ENCODE assay signal across 17 mouse cellular contexts in the genomic region with DNA sequence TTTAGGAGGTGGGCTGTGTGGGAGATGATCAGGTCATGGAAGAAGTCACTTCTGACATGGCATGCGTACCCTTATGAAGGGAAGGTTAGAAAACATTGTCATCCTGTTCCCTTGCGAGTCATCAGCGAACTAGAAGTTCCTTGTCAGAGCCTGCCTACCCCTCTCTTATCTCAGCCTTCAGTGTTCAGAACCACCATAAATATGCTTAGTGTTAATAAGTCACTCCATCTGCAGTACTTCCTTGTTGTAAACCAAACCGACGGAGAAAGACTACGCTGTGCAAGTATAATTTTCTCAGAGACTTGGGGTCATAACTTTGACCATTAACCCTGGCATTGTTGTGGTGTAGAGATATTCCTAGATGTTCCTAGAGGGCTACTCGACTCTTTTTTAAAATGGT.
DNase-seq lines count a peak whose midpoint lies in the region; ATAC-seq and TF ChIP-seq lines count a peak whose summit lies in the region.
"Had no signal": no experiment of that assay in that cellular context is flagged by ENCODE, and none has a peak within 500 bp of the region (broad histone marks: within the 10 kb centered on the region; RNA-seq: fewer than 3 reads in every experiment).

No protein-coding gene starts in this region.

- WGBS in hindbrain, embryonic 13.5 days, result 73% methylated on average over 7 of the region's 7 CpGs
- WGBS in hindbrain, postnatal 0 days, result 77% methylated on average over 7 of the region's 7 CpGs
- WGBS in neural tube, embryonic 13.5 days, result 77% methylated on average over 7 of the region's 7 CpGs
- WGBS in neural tube, embryonic 15.5 days, result 76% methylated on average over 7 of the region's 7 CpGs
- WGBS in midbrain, embryonic 14.5 days, result 69% methylated on average over 7 of the region's 7 CpGs

- H3K4me3 ChIP-seq in hindbrain, embryonic 13.5 days, result no peak overlapping the region
- H3K4me3 ChIP-seq in hindbrain, postnatal 0 days (ENCODE audit: low read length), result no peak overlapping the region
- H3K4me3 ChIP-seq in neural tube, embryonic 13.5 days, result no peak overlapping the region
- H3K4me3 ChIP-seq in neural tube, embryonic 15.5 days (replicated peaks), result no peak overlapping the region
- no peak overlapping the region for H3K4me3 ChIP-seq in midbrain, embryonic 14.5 days (replicated peaks; ENCODE audit: low read depth, low read length)
- H3K4me3 ChIP-seq: embryonic facial prominence, embryonic 10.5 days; forebrain, embryonic 15.5 days; heart, embryonic 12.5 days; hindbrain, embryonic 10.5 days; hindbrain, embryonic 15.5 days had no signal

- DNase-seq in hindbrain, postnatal 0 days (ENCODE audit: low spot score), result no peak
- no peak for DNase-seq in midbrain, embryonic 14.5 days
- DNase-seq in right cerebral cortex, postnatal 36 days (ENCODE audit: low spot score in 2 of 2), result no peak
- no peak for DNase-seq in frontal cortex, postnatal 10 days (ENCODE audit: low spot score in 2 of 2)
- DNase-seq: adrenal gland, adult 2 months; adrenal gland, postnatal 25 days; cerebellum, adult 2 months; gastrocnemius, postnatal 10 days had no signal

- H3K27ac ChIP-seq in hindbrain, embryonic 13.5 days, result peak overlapping the region; percentile 35; the same call in 1 of the 2 replicates
- no peak overlapping the region for H3K27ac ChIP-seq in hindbrain, postnatal 0 days
- H3K27ac ChIP-seq in neural tube, embryonic 13.5 days (replicated peaks), result 0 out of 2 replicates have a peak overlapping the region, but pooled peaks have one; percentile 38
- no peak overlapping the region for H3K27ac ChIP-seq in neural tube, embryonic 15.5 days (replicated peaks)
- H3K27ac ChIP-seq in midbrain, embryonic 14.5 days (replicated peaks; ENCODE audit: low read depth, low read length), result peak overlapping the region; percentile 50; the same call in 1 of the 2 replicates
- H3K27ac ChIP-seq: embryonic facial prominence, embryonic 10.5 days; forebrain, embryonic 15.5 days; hindbrain, embryonic 10.5 days; hindbrain, embryonic 15.5 days had no signal

- H3K9ac ChIP-seq in hindbrain, embryonic 13.5 days, result no peak overlapping the region
- H3K9ac ChIP-seq in hindbrain, postnatal 0 days (replicated peaks; ENCODE audit: low read length), result no peak overlapping the region
- no peak overlapping the region for H3K9ac ChIP-seq in neural tube, embryonic 13.5 days
- no peak overlapping the region for H3K9ac ChIP-seq in neural tube, embryonic 15.5 days (replicated peaks)
- no peak overlapping the region for H3K9ac ChIP-seq in midbrain, embryonic 14.5 days (replicated peaks; ENCODE audit: low read length)
- H3K9ac ChIP-seq: forebrain, embryonic 15.5 days; heart, embryonic 12.5 days; hindbrain, embryonic 15.5 days had no signal

- peaks cover 11% of the 10 kb centered on the region for H3K4me1 ChIP-seq in hindbrain, embryonic 13.5 days (replicated peaks)
- H3K4me1 ChIP-seq in hindbrain, postnatal 0 days (ENCODE audit: insufficient read depth, low read length), result 0 out of 2 replicates have a peak, but pooled peaks cover 4% of the 10 kb centered on the region
- H3K4me1 ChIP-seq in neural tube, embryonic 13.5 days (replicated peaks), result peaks cover 10% of the 10 kb centered on the region
- H3K4me1 ChIP-seq in neural tube, embryonic 15.5 days, result peaks cover 7% of the 10 kb centered on the region
- H3K4me1 ChIP-seq in midbrain, embryonic 14.5 days (ENCODE audit: control insufficient read depth, insufficient read depth, low read length), result peaks cover 9% of the 10 kb centered on the region; the same call in 1 of the 2 replicates
- H3K4me1 ChIP-seq: heart, embryonic 12.5 days had no signal

- no peaks in the 10 kb centered on the region for H3K27me3 ChIP-seq in hindbrain, embryonic 13.5 days
- no peaks in the 10 kb centered on the region for H3K27me3 ChIP-seq in hindbrain, postnatal 0 days (ENCODE audit: insufficient read depth, low read length)
- no peaks in the 10 kb centered on the region for H3K27me3 ChIP-seq in neural tube, embryonic 13.5 days
- H3K27me3 ChIP-seq in neural tube, embryonic 15.5 days (replicated peaks), result no peaks in the 10 kb centered on the region
- no peaks in the 10 kb centered on the region for H3K27me3 ChIP-seq in midbrain, embryonic 14.5 days (ENCODE audit: control insufficient read depth, insufficient read depth, low read length)
- H3K27me3 ChIP-seq: CH12.LX; forebrain, embryonic 15.5 days; heart, embryonic 12.5 days; hindbrain, embryonic 15.5 days had no signal

- H3K9me3 ChIP-seq in hindbrain, embryonic 13.5 days, result no peaks in the 10 kb centered on the region
- no peaks in the 10 kb centered on the region for H3K9me3 ChIP-seq in hindbrain, postnatal 0 days (ENCODE audit: low read length)
- peaks cover 6% of the 10 kb centered on the region; the same call in 1 of the 2 replicates for H3K9me3 ChIP-seq in neural tube, embryonic 13.5 days
- H3K9me3 ChIP-seq in neural tube, embryonic 15.5 days (replicated peaks), result no peaks in the 10 kb centered on the region
- H3K9me3 ChIP-seq in midbrain, embryonic 14.5 days (ENCODE audit: control insufficient read depth, low read length), result no peaks in the 10 kb centered on the region
- H3K9me3 ChIP-seq: embryonic facial prominence, embryonic 10.5 days; forebrain, embryonic 15.5 days; hindbrain, embryonic 10.5 days; hindbrain, embryonic 15.5 days had no signal

- H3K36me3 ChIP-seq in hindbrain, embryonic 13.5 days, result no peaks in the 10 kb centered on the region
- no peaks in the 10 kb centered on the region for H3K36me3 ChIP-seq in hindbrain, postnatal 0 days (ENCODE audit: insufficient read depth, low read length)
- H3K36me3 ChIP-seq in neural tube, embryonic 13.5 days, result no peaks in the 10 kb centered on the region
- H3K36me3 ChIP-seq in neural tube, embryonic 15.5 days, result no peaks in the 10 kb centered on the region
- H3K36me3 ChIP-seq in midbrain, embryonic 14.5 days (ENCODE audit: control insufficient read depth, insufficient read depth, low read length), result no peaks in the 10 kb centered on the region
- H3K36me3 ChIP-seq: embryonic facial prominence, embryonic 10.5 days; forebrain, embryonic 15.5 days; heart, embryonic 12.5 days; hindbrain, embryonic 10.5 days; hindbrain, embryonic 15.5 days had no signal

- no peak for ATAC-seq in hindbrain, embryonic 13.5 days (ENCODE audit: low FRiP score)
- no peak for ATAC-seq in hindbrain, postnatal 0 days
- no peak for ATAC-seq in neural tube, embryonic 13.5 days (ENCODE audit: low read depth)
- ATAC-seq in neural tube, embryonic 15.5 days (ENCODE audit: low FRiP score), result no peak
- no peak for ATAC-seq in midbrain, embryonic 14.5 days (ENCODE audit: low FRiP score, low TSS enrichment)

- TF ChIP-seq CTCF in hindbrain, postnatal 0 days (IDR thresholded peaks at IDR 0.05; ENCODE audit: low read depth), result no peak

- H3K4me2 ChIP-seq in hindbrain, embryonic 13.5 days, result no peak overlapping the region
- no peak overlapping the region for H3K4me2 ChIP-seq in hindbrain, postnatal 0 days (ENCODE audit: low read depth, low read length)
- no peak overlapping the region for H3K4me2 ChIP-seq in neural tube, embryonic 13.5 days
- H3K4me2 ChIP-seq in neural tube, embryonic 15.5 days, result no peak overlapping the region
- H3K4me2 ChIP-seq in midbrain, embryonic 14.5 days (ENCODE audit: low read length), result no peak overlapping the region
- H3K4me2 ChIP-seq: forebrain, embryonic 15.5 days; heart, embryonic 12.5 days; hindbrain, embryonic 15.5 days had no signal

Comparison
In these comparisons a context has a peak if more than half of its experiments do, and no peak if none do; other contexts are left out.
1. H3K27ac ChIP-seq: peak in hindbrain, embryonic 13.5 days (single experiment), neural tube, embryonic 13.5 days (single experiment) and midbrain, embryonic 14.5 days (single experiment); none in hindbrain, postnatal 0 days (single experiment) and neural tube, embryonic 15.5 days (single experiment).